In genomic region chr9:58541895-58542338, GRCm38 (mm10) we compare ENCODE assay signal across 8 mouse cellular contexts. TPM values are rescaled to one million over a fixed set of nuclear protein-coding genes. Genes with fewer than 3 reads are reported as not detected.
A peak's percentile ranks its signal among the peaks of the same experiment; 100 is the strongest.
DNase-seq lines count a peak whose midpoint lies in the region; ATAC-seq lines count a peak whose summit lies in the region.

No protein-coding gene starts in this region.

- H3K4me1 ChIP-seq in hindbrain, embryonic 10.5 days (replicated peaks): peaks cover 12% of the 10 kb centered on the region; the same call in 1 of the 2 replicates
- H3K4me1 ChIP-seq in hindbrain, embryonic 11.5 days (replicated peaks; ENCODE audit: control insufficient read depth, insufficient read depth, low read length): no peaks in the 10 kb centered on the region
- peaks cover 16% of the 10 kb centered on the region for H3K4me1 ChIP-seq in embryonic facial prominence, embryonic 10.5 days
- peaks cover 33% of the 10 kb centered on the region for H3K4me1 ChIP-seq in limb, embryonic 13.5 days
- peaks cover 12% of the 10 kb centered on the region; the same call in 1 of the 2 replicates for H3K4me1 ChIP-seq in midbrain, embryonic 15.5 days
- H3K4me1 ChIP-seq in stomach, embryonic 16.5 days (ENCODE audit: control insufficient read depth, insufficient read depth, low read length): peaks cover 14% of the 10 kb centered on the region

- peaks cover 20% of the 10 kb centered on the region for H3K36me3 ChIP-seq in hindbrain, embryonic 10.5 days
- no peaks in the 10 kb centered on the region for H3K36me3 ChIP-seq in hindbrain, embryonic 11.5 days (ENCODE audit: control insufficient read depth, insufficient read depth, low read length)
- H3K36me3 ChIP-seq in embryonic facial prominence, embryonic 10.5 days (replicated peaks): peaks cover 37% of the 10 kb centered on the region
- peaks cover 29% of the 10 kb centered on the region for H3K36me3 ChIP-seq in limb, embryonic 13.5 days
- peaks cover 13% of the 10 kb centered on the region; the same call in 1 of the 2 replicates for H3K36me3 ChIP-seq in midbrain, embryonic 15.5 days (replicated peaks)
- peaks cover 9% of the 10 kb centered on the region for H3K36me3 ChIP-seq in stomach, embryonic 16.5 days (ENCODE audit: control insufficient read depth, insufficient read depth, low read length)

- H3K9ac ChIP-seq in hindbrain, embryonic 11.5 days (ENCODE audit: low read depth, low read length): no peak overlapping the region
- peak overlapping the region; percentile 50; the same call in 1 of the 2 replicates for H3K9ac ChIP-seq in limb, embryonic 13.5 days
- no peak overlapping the region for H3K9ac ChIP-seq in midbrain, embryonic 15.5 days
- peak overlapping the region; percentile 22; the same call in 1 of the 2 replicates for H3K9ac ChIP-seq in stomach, embryonic 16.5 days (ENCODE audit: low read length)

- peak; percentile 13 for DNase-seq in hindbrain, embryonic 10.5 days (ENCODE audit: low spot score)
- DNase-seq in hindbrain, embryonic 11.5 days (ENCODE audit: low spot score): no peak
- peak; percentile 25 for DNase-seq in embryonic facial prominence, embryonic 10.5 days (ENCODE audit: low spot score)
- peak; percentile 81 to 87 for DNase-seq in heart, adult 9 months (ENCODE audit: low spot score in 2 of 2)
- peak; percentile 83 for DNase-seq in kidney, adult 9 months

- H3K9me3 ChIP-seq in hindbrain, embryonic 10.5 days: no peaks in the 10 kb centered on the region
- H3K9me3 ChIP-seq in hindbrain, embryonic 11.5 days (ENCODE audit: control insufficient read depth, low read length): no peaks in the 10 kb centered on the region
- no peaks in the 10 kb centered on the region for H3K9me3 ChIP-seq in embryonic facial prominence, embryonic 10.5 days
- H3K9me3 ChIP-seq in limb, embryonic 13.5 days: no peaks in the 10 kb centered on the region
- H3K9me3 ChIP-seq in midbrain, embryonic 15.5 days: no peaks in the 10 kb centered on the region
- H3K9me3 ChIP-seq in stomach, embryonic 16.5 days (replicated peaks; ENCODE audit: control insufficient read depth, low read length): no peaks in the 10 kb centered on the region

- H3K27me3 ChIP-seq in hindbrain, embryonic 10.5 days (ENCODE audit: insufficient read depth, poor library complexity, severe bottlenecking): no peaks in the 10 kb centered on the region
- H3K27me3 ChIP-seq in hindbrain, embryonic 11.5 days (ENCODE audit: control insufficient read depth, insufficient read depth, low read length): no peaks in the 10 kb centered on the region
- H3K27me3 ChIP-seq in embryonic facial prominence, embryonic 10.5 days (replicated peaks; ENCODE audit: low read depth, poor library complexity, severe bottlenecking): no peaks in the 10 kb centered on the region
- no peaks in the 10 kb centered on the region for H3K27me3 ChIP-seq in limb, embryonic 13.5 days
- no peaks in the 10 kb centered on the region for H3K27me3 ChIP-seq in midbrain, embryonic 15.5 days (replicated peaks)
- no peaks in the 10 kb centered on the region for H3K27me3 ChIP-seq in stomach, embryonic 16.5 days (ENCODE audit: control insufficient read depth, insufficient read depth, low read length)

- no peak overlapping the region for H3K4me2 ChIP-seq in hindbrain, embryonic 11.5 days (replicated peaks; ENCODE audit: low read depth, low read length)
- no peak overlapping the region for H3K4me2 ChIP-seq in limb, embryonic 13.5 days (replicated peaks)
- no peak overlapping the region for H3K4me2 ChIP-seq in midbrain, embryonic 15.5 days
- H3K4me2 ChIP-seq in stomach, embryonic 16.5 days (ENCODE audit: low read depth, low read length): no peak overlapping the region

- ATAC-seq in hindbrain, embryonic 11.5 days (ENCODE audit: low FRiP score): no peak
- ATAC-seq in limb, embryonic 13.5 days (ENCODE audit: low FRiP score, low read depth): peak; percentile 39; the same call in 1 of the 2 replicates
- ATAC-seq in midbrain, embryonic 15.5 days (replicated peaks): 0 out of 2 replicates have a peak, but pooled peaks have one; percentile 32
- ATAC-seq in stomach, embryonic 16.5 days (ENCODE audit: insufficient read depth, low FRiP score): peak; percentile 75

- no peak overlapping the region for H3K4me3 ChIP-seq in hindbrain, embryonic 10.5 days
- H3K4me3 ChIP-seq in hindbrain, embryonic 11.5 days (ENCODE audit: low read depth, low read length): no peak overlapping the region
- no peak overlapping the region for H3K4me3 ChIP-seq in embryonic facial prominence, embryonic 10.5 days
- no peak overlapping the region for H3K4me3 ChIP-seq in limb, embryonic 13.5 days
- no peak overlapping the region for H3K4me3 ChIP-seq in midbrain, embryonic 15.5 days
- no peak overlapping the region for H3K4me3 ChIP-seq in stomach, embryonic 16.5 days (replicated peaks; ENCODE audit: low read length)

- no peak overlapping the region for H3K27ac ChIP-seq in hindbrain, embryonic 10.5 days
- H3K27ac ChIP-seq in hindbrain, embryonic 11.5 days (ENCODE audit: low read depth, low read length): no peak overlapping the region
- H3K27ac ChIP-seq in embryonic facial prominence, embryonic 10.5 days (replicated peaks): peak overlapping the region; percentile 51; the same call in 1 of the 2 replicates
- H3K27ac ChIP-seq in limb, embryonic 13.5 days: peak overlapping the region; percentile 52; the same call in 1 of the 2 replicates
- peak overlapping the region; percentile 49; the same call in 1 of the 2 replicates for H3K27ac ChIP-seq in midbrain, embryonic 15.5 days
- H3K27ac ChIP-seq in stomach, embryonic 16.5 days (ENCODE audit: low read length): peak overlapping the region; percentile 8

- 70% methylated on average over 6 of the region's 6 CpGs for WGBS in hindbrain, embryonic 10.5 days
- WGBS in hindbrain, embryonic 11.5 days: 69% methylated on average over 6 of the region's 6 CpGs
- 72% methylated on average over 6 of the region's 6 CpGs for WGBS in embryonic facial prominence, embryonic 10.5 days
- WGBS in limb, embryonic 13.5 days: 29% methylated on average over 6 of the region's 6 CpGs
- 55% methylated on average over 6 of the region's 6 CpGs for WGBS in midbrain, embryonic 15.5 days
- WGBS in stomach, embryonic 16.5 days: 31% methylated on average over 6 of the region's 6 CpGs

RNA-seq across cellular contexts. Expression of gene Cd276, which starts 13.3 kb away (rescaled TPM):
- 29.1 and 32.2 TPM in 2 replicates for polyA plus RNA-seq in hindbrain, embryonic 10.5 days (2016; fragmentation: Nextera tagmentation; extraction: Ambion mirVana)
- 26.6 and 27.9 TPM in 2 replicates for polyA plus RNA-seq in hindbrain, embryonic 11.5 days (2014; fragmentation: Nextera tagmentation; extraction: Ambion mirVana)
- polyA plus RNA-seq in embryonic facial prominence, embryonic 10.5 days (2016; fragmentation: Nextera tagmentation; extraction: Ambion mirVana): 47.8 and 49.7 TPM in 2 replicates
- 59.6 and 71.4 TPM in 2 replicates for polyA plus RNA-seq in limb, embryonic 13.5 days (2015; fragmentation: Nextera tagmentation; extraction: Ambion mirVana)
- polyA plus RNA-seq in midbrain, embryonic 15.5 days (2015; fragmentation: Nextera tagmentation; extraction: Ambion mirVana): 33.2 and 35.1 TPM in 2 replicates
- 30.4 and 31.2 TPM in 2 replicates for polyA plus RNA-seq in stomach, embryonic 16.5 days (2015; fragmentation: Nextera tagmentation; extraction: Ambion mirVana)

RNA-seq across cellular contexts. Expression of gene Nptn, which starts 40.1 kb away (rescaled TPM):
- 57.2 and 57.6 TPM in 2 replicates for polyA plus RNA-seq in hindbrain, embryonic 10.5 days (2016; fragmentation: Nextera tagmentation; extraction: Ambion mirVana)
- 70.4 and 75.4 TPM in 2 replicates for polyA plus RNA-seq in hindbrain, embryonic 11.5 days (2014; fragmentation: Nextera tagmentation; extraction: Ambion mirVana)
- polyA plus RNA-seq in embryonic facial prominence, embryonic 10.5 days (2016; fragmentation: Nextera tagmentation; extraction: Ambion mirVana): 51.3 and 53.5 TPM in 2 replicates
- 99.6 and 101 TPM in 2 replicates for polyA plus RNA-seq in limb, embryonic 13.5 days (2015; fragmentation: Nextera tagmentation; extraction: Ambion mirVana)
- 144 and 149 TPM in 2 replicates for polyA plus RNA-seq in midbrain, embryonic 15.5 days (2015; fragmentation: Nextera tagmentation; extraction: Ambion mirVana)
- polyA plus RNA-seq in stomach, embryonic 16.5 days (2015; fragmentation: Nextera tagmentation; extraction: Ambion mirVana): 155 and 165 TPM in 2 replicates

RNA-seq across cellular contexts. Expression of gene Insyn1, which starts 53.5 kb away (rescaled TPM):
- polyA plus RNA-seq in hindbrain, embryonic 10.5 days (2016; fragmentation: Nextera tagmentation; extraction: Ambion mirVana): 1.1 and 2.1 TPM in 2 replicates
- 2.3 and 2.6 TPM in 2 replicates for polyA plus RNA-seq in hindbrain, embryonic 11.5 days (2014; fragmentation: Nextera tagmentation; extraction: Ambion mirVana)
- polyA plus RNA-seq in embryonic facial prominence, embryonic 10.5 days (2016; fragmentation: Nextera tagmentation; extraction: Ambion mirVana): 0.85 and 1.1 TPM in 2 replicates
- 2.1 and 3.6 TPM in 2 replicates for polyA plus RNA-seq in limb, embryonic 13.5 days (2015; fragmentation: Nextera tagmentation; extraction: Ambion mirVana)
- 10.9 and 14.2 TPM in 2 replicates for polyA plus RNA-seq in midbrain, embryonic 15.5 days (2015; fragmentation: Nextera tagmentation; extraction: Ambion mirVana)
- 0.32 and 0.77 TPM in 2 replicates for polyA plus RNA-seq in stomach, embryonic 16.5 days (2015; fragmentation: Nextera tagmentation; extraction: Ambion mirVana)

Comparison
In these comparisons a context has a peak if more than half of its experiments do, and no peak if none do; other contexts are left out.
1. H3K27ac ChIP-seq: peak in embryonic facial prominence, embryonic 10.5 days (single experiment), limb, embryonic 13.5 days (single experiment), midbrain, embryonic 15.5 days (single experiment) and stomach, embryonic 16.5 days (single experiment); none in hindbrain, embryonic 10.5 days (single experiment) and hindbrain, embryonic 11.5 days (single experiment).
2. H3K9ac ChIP-seq: peak in limb, embryonic 13.5 days (single experiment) and stomach, embryonic 16.5 days (single experiment); none in hindbrain, embryonic 11.5 days (single experiment) and midbrain, embryonic 15.5 days (single experiment).